Mouse (Mus musculus): ENCODE measurements around the gene Gzme.
"Not testable (repeated sequence)": the region's sequence is repeated elsewhere in the genome, so short reads cannot be mapped to it uniquely, and the experiment has no call there.

Gzme gene

GRCm38 (mm10) chr14:56120525-56120924, at the start of gene Gzme:
TSS of gene Gzme (minus strand) at chr14:56120625.
- no peak for DNase-seq

GRCm38 (mm10) chr14:56168009-56168408, 47.6 kb upstream of the Gzme start:
- DNase-seq, result no peak

GRCm38 (mm10) chr14:56162109-56162508, 41.7 kb upstream of the Gzme start:
- no peak for DNase-seq

GRCm38 (mm10) chr14:56159479-56159878, 39.1 kb upstream of the Gzme start, which contains the start of gene Gzmg:
TSS of gene Gzmg (minus strand) at chr14:56159579.
- not testable (repeated sequence) for DNase-seq

GRCm38 (mm10) chr14:56155340-56155739, 34.9 kb upstream of the Gzme start:
- DNase-seq, result no peak

GRCm38 (mm10) chr14:56133675-56134074, 13.2 kb upstream of the Gzme start:
- DNase-seq, result not testable (repeated sequence)

- not testable (repeated sequence) for DNase-seq
These were observed 12.1 kb upstream of the Gzme start, which contains the start of gene Gzmd for GRCm38 (mm10) chr14:56132508-56132907. TSS of gene Gzmd (minus strand) at chr14:56132608.

- no peak for DNase-seq
These were observed 7.9 kb upstream of the Gzme start for GRCm38 (mm10) chr14:56128341-56128740.

GRCm38 (mm10) chr14:56123516-56123915, 3.1 kb upstream of the Gzme start:
- no peak for DNase-seq

GRCm38 (mm10) chr14:56115531-56116310, 4.7 kb downstream of the Gzme start:
- DNase-seq, result not testable (repeated sequence)

GRCm38 (mm10) chr14:56105447-56106180, 14.8 kb downstream of the Gzme start:
- DNase-seq, result no peak

- no peak for DNase-seq
These were observed 15.4 kb downstream of the Gzme start for GRCm38 (mm10) chr14:56105016-56105415.

- DNase-seq, result no peak
These were observed 17.0 kb downstream of the Gzme start for GRCm38 (mm10) chr14:56103452-56103851.

- DNase-seq, result no peak
These were observed 18.0 kb downstream of the Gzme start, which contains the start of gene Ctsg for GRCm38 (mm10) chr14:56102386-56102785. TSS of gene Ctsg (minus strand) at chr14:56102574.

GRCm38 (mm10) chr14:56098940-56099339, 21.5 kb downstream of the Gzme start:
- DNase-seq, result peak; percentile 31

GRCm38 (mm10) chr14:56097597-56097996, 22.8 kb downstream of the Gzme start:
- DNase-seq, result no peak

- no peak for DNase-seq
These were observed 27.1 kb downstream of the Gzme start for GRCm38 (mm10) chr14:56093353-56093752.

GRCm38 (mm10) chr14:56086711-56087110, 33.7 kb downstream of the Gzme start:
- DNase-seq, result no peak

- DNase-seq, result no peak
These were observed 35.3 kb downstream of the Gzme start, which contains the start of gene Mcpt8 for GRCm38 (mm10) chr14:56085167-56085566. TSS of gene Mcpt8 (minus strand) at chr14:56085273.

GRCm38 (mm10) chr14:56082016-56082415, 38.4 kb downstream of the Gzme start:
- no peak for DNase-seq

Data from lung, postnatal 10 days (tissue).